Mouse (Mus musculus): ENCODE results near the gene Ltk.

Gene Ltk

GRCm38 (mm10) chr2:119703171-119703570 lies 57.1 kb downstream of the Ltk start:
- in situ Hi-C loops (cut with MboI, MseI): no loop called here
